Mouse (Mus musculus) Muller cell, postnatal 12 days (primary cell): ENCODE data around the gene Uprt.

Experiments
- DNase-seq: peaks from one replicate; pipeline ENCODE4 v3.0.0-alpha.2; 2015; ENCODE audit errors: inconsistent ontology term

Gene Uprt

GRCm38 (mm10) chrX:104482572-104483443, at the start of gene Uprt:
Uprt (plus strand) TSS chrX:104482818.
- DNase-seq = peak; percentile 81

DNA sequence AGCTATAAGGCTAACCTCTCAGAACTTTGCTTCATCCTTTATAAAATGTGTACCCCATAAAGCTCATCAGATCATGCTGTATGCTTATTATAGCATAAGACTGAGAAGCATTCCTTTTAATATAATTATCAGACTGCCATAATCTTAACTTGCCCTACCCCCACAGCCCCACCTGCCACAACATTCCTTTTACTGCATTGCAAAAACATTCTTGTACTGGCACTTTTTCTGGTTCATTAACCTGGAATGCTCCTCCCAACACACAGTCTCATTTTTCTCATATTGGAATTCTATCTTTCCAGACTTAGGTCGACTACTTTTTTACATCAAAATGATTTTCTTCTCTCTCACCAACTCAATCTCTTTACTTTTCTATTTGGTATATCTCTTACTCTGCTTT, 49.2 kb upstream of the Uprt start:
- peak; percentile 76 for DNase-seq

GRCm38 (mm10) chrX:104452433-104452832, 30.2 kb upstream of the Uprt start:
- DNase-seq = no peak

DNA sequence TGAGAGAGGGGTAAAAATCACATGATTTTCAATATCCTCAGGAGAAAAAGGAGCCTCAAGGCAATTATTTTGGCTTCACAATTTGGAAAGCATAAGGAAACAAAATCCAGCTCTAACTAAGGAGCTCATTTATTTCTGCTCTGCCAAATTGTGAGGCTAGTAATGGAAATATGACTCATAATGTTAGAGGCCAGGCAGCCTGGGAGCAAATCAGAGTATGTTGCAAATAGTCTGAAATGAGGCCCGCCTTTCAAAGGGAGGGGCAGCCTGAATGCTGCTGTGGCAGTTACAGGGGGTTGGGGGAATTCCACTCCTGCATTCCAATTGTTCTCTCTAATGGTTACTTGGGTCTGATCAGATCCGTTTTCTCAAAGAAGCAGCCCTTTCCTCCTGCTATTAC, 20.9 kb upstream of the Uprt start:
- DNase-seq = peak; percentile 81

DNA sequence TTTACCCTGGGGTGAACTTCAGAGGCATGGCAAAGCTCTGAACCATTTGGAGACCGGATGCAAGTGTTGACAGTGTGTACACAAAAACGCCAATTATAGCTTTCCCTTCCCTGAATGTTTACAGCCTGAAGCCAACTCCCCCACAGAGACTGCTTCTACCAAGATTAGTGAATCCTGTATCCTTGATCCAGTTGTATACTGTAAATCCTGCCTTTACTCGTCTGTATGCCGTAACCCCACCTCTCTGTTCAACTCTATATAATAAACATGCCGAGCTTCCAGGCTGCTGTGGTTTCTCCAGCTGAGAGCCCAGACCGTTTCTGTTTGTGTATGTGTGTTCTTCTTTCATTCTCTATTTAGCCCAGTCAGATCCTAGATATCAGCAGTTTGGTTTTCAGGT, 18.2 kb upstream of the Uprt start:
- DNase-seq = no peak

DNA sequence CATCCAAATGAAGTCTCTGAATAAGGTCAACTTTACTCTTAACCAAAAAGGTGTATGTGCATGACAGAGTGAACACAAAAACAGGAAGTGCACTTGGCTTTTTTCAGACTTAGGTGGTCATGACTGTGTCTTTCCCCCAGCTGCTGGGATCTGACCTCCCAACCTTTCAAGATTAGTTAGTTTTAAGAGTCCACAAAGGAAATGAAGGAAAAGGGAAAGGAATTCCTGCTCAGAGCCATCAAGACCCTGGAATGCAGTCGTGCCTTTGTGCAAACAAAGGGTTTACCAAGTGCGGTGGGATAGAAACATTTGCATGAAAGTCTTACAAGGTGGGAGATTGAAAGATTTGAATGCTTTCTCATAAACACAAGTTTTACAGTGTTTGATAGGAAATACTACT, 4.6 kb upstream of the Uprt start:
- DNase-seq = no peak

DNA sequence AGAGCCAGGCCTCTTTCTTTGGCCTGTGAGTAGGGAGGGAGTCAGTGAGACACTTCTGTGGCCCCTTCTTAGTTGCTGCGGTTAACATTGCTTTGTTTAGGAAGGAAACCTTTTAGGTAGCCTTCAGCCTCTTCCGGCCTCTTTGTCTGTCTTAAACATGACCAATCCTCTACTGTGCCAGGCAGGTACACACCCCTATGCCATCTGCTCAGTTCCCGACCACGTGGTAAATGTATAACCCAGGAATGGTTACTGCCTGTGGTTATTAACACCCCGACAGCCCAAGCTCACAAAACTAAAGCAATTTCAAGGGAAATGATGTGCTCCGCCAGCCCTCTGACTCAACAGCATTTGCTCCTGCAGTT, 808 bp downstream of the Uprt start:
- DNase-seq = peak; percentile 38

- no peak for DNase-seq
Measured at GRCm38 (mm10) chrX:104485596-104485995, 3.0 kb downstream of the Uprt start.

DNA sequence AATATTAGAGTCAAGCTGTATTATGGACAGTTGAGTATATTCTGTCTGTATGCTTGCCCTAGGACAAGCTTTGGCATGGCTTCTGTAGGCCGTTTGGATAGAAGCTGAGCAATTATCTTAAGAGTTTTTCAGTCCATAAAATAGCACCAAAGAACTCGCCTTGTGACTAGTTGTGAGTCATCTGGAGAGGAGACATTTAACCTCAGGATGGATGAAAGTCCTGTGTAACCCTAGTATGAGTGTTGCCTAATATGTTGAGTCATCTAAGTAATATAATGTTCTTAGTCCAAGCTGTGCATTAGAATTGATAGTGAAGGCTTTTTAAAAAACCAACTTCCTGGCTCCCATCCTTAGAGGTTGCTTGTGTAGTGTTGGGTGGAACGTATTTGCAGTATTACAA, 5.4 kb downstream of the Uprt start:
- peak; percentile 14 for DNase-seq

DNA sequence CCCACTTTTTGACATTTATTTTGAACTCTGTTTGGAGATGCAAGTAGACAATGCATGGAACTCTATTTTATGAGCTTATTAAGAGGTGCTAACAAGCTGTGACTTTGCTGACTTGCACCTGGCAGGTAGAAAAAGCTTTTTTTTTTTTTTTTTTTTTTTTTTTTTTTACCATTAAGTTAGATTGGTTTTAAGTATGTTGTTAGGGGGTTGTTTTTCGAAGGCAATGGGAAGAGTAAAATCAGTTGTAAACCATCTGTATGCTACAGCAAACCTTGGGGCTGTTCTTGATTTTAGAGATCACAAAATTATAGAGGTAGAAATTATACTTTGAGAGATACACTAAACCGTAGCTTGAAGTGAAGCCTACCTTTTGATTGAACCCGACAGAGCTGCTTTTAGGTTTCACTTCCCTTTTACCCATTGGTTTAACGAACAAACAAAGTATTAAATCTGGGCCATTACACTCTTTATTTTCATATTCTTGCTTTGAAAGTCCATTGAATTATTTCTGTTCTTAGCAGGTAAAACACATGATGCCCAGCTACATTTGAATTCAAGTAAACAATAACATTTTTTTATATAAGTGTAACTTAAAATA, 6.4 kb downstream of the Uprt start:
- DNase-seq = no peak

- no peak for DNase-seq
Measured at GRCm38 (mm10) chrX:104489626-104490355, 7.2 kb downstream of the Uprt start.

DNA sequence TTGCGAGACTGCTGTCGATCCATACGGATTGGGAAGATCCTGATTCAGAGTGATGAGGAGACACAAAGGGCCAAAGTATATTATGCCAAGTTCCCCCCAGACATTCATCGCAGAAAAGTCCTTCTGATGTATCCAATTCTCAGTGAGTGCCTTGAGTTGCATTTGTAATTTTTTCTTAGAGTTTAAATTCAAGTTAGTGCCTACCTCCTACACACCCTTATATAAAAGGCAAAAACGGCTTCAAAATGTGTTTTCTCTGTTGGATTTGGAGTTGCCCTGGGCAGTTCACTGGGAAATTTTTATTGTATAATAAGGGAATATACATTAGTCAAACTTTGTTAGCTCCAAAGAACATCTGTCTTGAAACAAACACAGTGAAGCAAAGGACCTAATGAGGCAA, 19.1 kb downstream of the Uprt start:
- DNase-seq = no peak

GRCm38 (mm10) chrX:104542635-104543034, 60.0 kb downstream of the Uprt start:
- no peak for DNase-seq

DNA sequence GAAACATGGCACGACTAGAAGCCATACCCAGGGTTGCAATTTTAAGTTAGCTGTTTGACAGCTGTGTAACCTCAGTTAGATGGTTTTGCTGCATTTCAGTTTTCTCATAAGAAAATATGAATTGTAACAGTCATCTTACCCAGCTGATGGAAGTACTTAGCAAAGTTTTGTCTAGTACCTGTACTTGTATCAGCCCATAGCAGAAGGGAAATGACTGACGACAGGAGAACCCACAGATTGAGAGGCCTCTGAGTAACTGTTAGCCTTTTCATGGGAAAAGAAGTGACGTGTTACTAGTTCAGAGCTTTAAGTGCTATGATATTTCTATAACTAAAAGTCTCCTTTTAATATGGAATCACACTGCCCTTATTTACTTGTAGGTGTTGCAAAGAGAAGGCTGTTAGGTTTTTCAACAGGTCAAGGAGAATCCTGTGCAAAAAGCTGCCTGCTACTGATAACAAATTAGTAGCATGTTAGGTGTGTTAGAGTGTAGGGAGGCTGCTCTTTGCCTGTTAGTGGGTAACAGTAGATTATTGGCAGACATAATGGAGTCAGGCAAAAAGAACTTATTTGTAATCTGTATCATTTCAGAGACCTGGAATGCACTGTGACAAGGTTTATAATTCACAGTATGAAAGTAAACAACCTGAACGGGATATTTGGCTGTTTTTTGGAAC, 61.4 kb downstream of the Uprt start:
- no peak for DNase-seq

GRCm38 (mm10) chrX:104545283-104545682, 62.7 kb downstream of the Uprt start:
- no peak for DNase-seq
